Mouse (Mus musculus) right cerebral cortex, postnatal 10 days (tissue): Measurements from ENCODE around the gene Ccdc38.

Source experiments
- DNase-seq, 2 experiments: peaks; one replicate each; pipeline ENCODE4 v3.0.0; 2021; ENCODE audit warnings: low spot score in 2 of 2

Gene Ccdc38

DNA sequence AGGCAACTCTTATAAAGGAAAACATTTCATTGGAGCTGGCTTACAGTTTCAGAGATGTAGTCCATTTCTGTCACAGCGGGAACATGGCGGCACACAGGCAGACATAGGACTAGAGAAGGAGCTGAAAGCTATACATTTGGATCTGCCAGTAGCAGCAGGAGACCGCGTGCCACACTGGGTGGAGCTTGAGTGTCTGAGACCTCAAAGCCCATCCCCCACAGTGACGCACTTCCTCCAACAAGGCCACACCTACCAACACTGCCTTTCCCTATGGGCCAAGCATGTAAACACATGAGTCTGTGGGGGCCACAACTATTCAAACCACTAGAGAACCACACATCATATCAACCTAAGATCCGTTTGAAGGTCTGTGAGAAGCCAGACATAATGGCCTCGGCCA is 68.8 kb downstream of the Ccdc38 start:
- DNase-seq = no peak

DNA sequence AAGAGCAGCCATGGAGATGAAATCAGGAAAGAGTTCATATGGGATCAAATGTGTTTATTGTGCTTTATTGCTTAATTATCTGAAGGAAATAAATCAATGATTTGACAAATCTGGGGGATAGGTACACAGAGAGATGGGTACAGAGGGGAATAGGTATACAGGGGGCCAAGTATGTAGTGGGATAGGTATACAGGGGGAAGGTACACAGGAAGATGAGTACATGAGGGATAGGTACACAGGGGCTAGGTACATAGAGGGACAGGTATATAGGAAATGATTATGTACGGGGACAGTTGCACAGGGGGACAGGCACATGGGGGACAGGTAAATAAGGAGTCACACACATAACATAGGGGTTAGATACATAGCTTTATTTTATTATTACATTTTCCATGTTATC is 70.5 kb downstream of the Ccdc38 start:
- DNase-seq = no peak

DNA sequence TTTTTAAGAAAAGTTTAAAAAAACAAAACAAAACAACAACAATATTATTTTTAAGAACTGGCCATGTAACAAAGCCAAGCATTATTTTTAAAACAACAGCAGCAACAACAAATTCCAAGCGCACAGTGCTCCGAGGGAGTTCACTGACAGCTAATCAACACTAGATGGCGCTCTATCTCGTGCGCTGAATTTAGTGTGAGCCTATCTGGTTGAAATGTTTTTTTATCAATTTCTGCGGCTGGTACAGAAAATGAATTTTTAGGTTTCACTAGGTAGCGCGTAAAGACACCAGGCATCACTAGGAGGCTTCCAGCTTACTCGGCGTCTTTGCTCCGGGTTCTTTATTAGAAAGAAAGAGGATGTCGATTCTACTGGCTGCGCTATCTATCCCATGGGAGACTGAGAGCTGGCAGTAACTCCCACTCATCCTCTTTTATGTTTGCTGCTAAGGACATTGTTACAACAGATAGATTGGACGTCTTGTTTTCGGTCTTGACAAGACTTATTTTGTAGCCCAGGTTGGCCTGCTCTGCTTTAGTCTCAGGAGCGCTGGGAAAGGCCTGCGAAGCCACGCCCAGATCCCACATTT is 71.1 kb downstream of the Ccdc38 start:
- peak; percentile 52 to 65 for DNase-seq

DNA sequence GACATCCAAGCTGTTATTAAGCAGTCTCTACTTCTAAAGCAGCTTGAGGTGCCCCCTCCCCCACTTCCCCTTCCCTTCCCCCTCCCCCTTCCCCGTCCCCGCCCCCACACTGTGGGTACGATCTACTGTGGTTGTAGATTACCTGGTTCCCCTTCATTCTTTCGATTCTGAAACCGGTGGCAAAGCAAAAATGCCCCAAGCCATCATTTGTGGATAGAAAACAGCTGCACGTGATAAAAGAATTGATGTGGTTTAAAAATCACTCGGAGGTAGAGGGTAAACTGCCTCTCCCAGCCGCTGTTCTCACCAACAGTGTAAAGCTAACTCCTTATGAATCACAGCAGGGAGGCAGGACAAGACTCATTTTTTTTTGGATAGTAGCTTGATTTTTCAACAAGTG is 74.4 kb downstream of the Ccdc38 start:
- DNase-seq = no peak

DNA sequence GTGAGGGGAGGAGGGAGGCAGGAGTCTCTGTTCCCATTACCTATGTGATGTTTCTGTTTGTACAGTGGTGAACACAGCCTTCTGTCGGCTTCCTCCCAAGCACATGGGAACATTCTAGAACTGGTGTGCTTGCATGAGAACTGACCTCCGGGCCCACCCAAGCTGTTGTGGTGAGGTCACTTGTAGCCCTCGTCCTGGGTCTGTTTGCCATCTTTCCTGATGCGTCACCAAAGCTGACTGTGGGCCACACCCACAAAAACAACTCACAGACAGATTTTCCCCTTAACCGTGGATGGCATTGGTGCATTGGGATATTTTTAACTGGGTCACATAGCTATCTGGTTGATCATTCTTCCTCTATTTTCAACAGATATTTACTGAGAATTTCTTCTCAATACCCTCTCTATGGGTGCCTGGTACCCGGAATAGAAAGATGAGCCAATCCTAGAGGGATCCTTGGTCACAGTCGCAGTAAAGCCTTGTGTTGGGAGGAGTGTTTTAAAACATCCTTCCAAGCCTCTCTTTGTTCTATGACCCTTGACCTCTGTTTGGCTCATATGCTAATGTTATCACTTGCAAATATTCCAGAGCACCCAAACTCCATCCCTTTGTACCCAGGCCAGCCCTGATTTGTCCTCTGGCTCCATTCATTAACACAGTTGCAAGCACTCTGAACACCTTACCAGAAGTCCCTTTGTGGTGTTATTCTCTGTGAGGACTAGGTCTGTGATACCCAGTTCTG is 80.2 kb downstream of the Ccdc38 start:
- no peak for DNase-seq

DNA sequence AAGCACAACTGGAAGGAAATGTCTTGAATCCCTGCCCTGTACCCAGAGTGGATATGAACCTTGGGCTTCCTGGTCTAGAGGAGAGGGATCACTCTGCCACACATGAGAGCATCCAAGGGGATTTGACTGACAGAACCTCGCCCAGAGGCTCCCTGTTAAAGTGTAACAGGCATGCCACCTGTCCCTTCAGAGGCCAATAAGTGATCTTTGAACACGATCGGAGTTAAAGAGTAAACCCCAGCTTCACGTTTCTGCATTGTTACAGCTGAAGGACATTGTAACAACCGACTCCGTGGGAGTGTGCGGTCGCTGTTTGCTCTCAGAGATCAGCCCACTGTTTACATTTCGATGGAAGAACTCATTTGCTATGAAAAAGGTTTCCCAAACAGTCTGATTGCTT is 83.3 kb downstream of the Ccdc38 start:
- no peak for DNase-seq

DNA sequence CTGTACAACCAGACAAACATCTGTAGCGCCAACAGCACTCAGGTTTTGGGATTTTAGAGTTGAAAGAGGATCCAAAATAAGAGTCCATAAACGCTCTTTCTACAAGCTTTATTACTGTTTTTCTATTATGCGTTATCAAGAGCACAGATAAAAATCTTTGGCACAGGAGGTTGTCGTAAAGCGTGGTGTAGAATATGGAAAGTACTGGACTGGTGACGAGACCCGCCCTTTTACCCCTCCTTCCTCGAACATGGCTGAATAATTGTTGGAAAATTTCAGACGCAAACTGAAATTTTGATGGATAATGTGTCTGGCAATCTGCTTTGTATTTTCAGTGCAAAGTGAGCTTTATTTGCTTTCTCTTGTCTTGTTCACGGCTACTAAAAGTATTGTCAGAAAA is 83.7 kb downstream of the Ccdc38 start:
- DNase-seq = no peak

DNA sequence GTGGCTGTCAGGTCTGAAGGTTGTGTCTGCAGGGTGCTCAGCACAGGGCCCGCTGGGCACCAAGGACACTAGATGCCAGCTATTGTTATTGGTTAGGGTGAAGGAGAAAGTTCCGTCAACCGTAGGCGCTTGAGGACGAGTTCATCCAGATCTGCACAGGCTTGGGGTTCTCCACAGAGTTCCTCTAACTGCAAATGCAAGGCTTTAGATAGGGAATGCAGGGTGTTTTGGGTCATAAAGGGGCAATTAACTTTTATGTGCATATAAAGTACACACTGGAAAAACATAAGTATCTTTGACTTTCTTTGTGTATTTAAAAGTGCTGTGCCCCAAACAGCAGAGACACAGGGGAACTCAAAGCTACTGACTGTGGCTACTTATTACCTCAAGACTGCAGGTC is 89.9 kb downstream of the Ccdc38 start:
- DNase-seq = no peak

DNA sequence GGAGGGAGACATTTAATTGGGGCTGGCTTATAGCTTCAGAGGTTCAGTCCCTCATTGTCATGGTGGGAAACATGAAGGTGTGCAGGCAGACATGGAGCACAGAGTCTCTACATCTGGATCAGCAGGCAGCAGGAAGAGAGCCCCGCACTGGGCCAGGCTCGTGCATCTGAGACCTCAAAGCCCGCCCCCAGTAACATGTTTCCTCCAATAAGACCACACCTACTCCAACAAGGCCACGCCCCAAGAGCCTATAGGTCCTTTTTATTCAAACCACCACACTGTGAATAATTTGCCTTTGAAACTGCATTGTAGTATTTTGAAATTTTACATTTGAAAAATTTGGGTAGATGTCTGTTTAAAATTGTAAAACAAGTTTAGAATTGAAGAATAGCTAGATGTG is 91.7 kb downstream of the Ccdc38 start:
- DNase-seq = no peak

DNA sequence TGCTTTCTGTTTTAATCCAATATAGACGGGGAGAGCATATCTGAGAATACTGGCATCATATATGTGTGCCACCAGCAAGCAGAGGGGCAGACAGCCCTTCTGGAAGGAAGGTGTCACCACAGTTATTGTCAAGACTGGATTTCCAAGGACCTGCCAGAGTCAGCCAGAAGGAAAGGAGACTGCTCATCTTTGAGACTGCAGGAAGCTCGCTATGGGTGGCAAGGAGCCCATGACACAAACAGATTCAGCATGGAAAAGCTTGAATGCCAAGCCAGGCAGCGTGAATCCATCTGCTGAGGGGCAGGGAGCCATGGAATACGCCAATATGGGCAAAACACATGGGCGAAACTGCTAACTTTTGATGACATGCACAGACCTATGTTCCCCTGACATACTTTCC is 93.1 kb downstream of the Ccdc38 start:
- peak; percentile 72 to 79 for DNase-seq
